Mouse (Mus musculus): ENCODE measurements around the gene Actl10.

The Actl10 gene

GRCm38 (mm10) chr2:154550937-154551336 lies 639 bp upstream of the Actl10 start:
- DNase-seq (ENCODE audit: low read depth, low spot score) = no peak

GRCm38 (mm10) chr2:154551927-154552326 lies 351 bp downstream of the Actl10 start:
- DNase-seq (ENCODE audit: low read depth, low spot score) = no peak

GRCm38 (mm10) chr2:154552424-154552907 lies 890 bp downstream of the Actl10 start:
- DNase-seq (ENCODE audit: low read depth, low spot score) = no peak

- DNase-seq (ENCODE audit: low read depth, low spot score) = peak; percentile 91
Observed at GRCm38 (mm10) chr2:154555235-154555634, 3.7 kb downstream of the Actl10 start.

- no peak for DNase-seq (ENCODE audit: low read depth, low spot score)
Observed at GRCm38 (mm10) chr2:154557184-154557832, 5.7 kb downstream of the Actl10 start.

- DNase-seq (ENCODE audit: low read depth, low spot score) = no peak
Observed at GRCm38 (mm10) chr2:154558264-154559039, 6.9 kb downstream of the Actl10 start, which contains the start of gene Necab3. Gene Necab3, minus strand, starts transcription at chr2:154558890.

- no peak for DNase-seq (ENCODE audit: low read depth, low spot score)
Observed at GRCm38 (mm10) chr2:154563612-154564170, 12.1 kb downstream of the Actl10 start.

- no peak for DNase-seq (ENCODE audit: low read depth, low spot score)
Observed at GRCm38 (mm10) chr2:154565562-154565961, 14.0 kb downstream of the Actl10 start.

- DNase-seq (ENCODE audit: low read depth, low spot score) = no peak
Observed at GRCm38 (mm10) chr2:154566641-154567040, 15.1 kb downstream of the Actl10 start.

- DNase-seq (ENCODE audit: low read depth, low spot score) = no peak
Observed at GRCm38 (mm10) chr2:154567766-154568165, 16.2 kb downstream of the Actl10 start.

GRCm38 (mm10) chr2:154568329-154569070 lies 16.9 kb downstream of the Actl10 start:
- no peak for DNase-seq (ENCODE audit: low read depth, low spot score)

- peak; percentile 52 for DNase-seq (ENCODE audit: low read depth, low spot score)
Observed at GRCm38 (mm10) chr2:154569071-154569748, 17.6 kb downstream of the Actl10 start.

GRCm38 (mm10) chr2:154569836-154570286 lies 18.3 kb downstream of the Actl10 start, which contains the start of gene E2f1:
Gene E2f1, minus strand, starts transcription at chr2:154569892.
- DNase-seq (ENCODE audit: low read depth, low spot score) = peak; percentile 86

GRCm38 (mm10) chr2:154570666-154571065 lies 19.1 kb downstream of the Actl10 start:
- no peak for DNase-seq (ENCODE audit: low read depth, low spot score)

- DNase-seq (ENCODE audit: low read depth, low spot score) = no peak
Observed at GRCm38 (mm10) chr2:154571266-154571665, 19.7 kb downstream of the Actl10 start.

- DNase-seq (ENCODE audit: low read depth, low spot score) = no peak
Observed at GRCm38 (mm10) chr2:154571976-154572375, 20.4 kb downstream of the Actl10 start.

- no peak for DNase-seq (ENCODE audit: low read depth, low spot score)
Observed at GRCm38 (mm10) chr2:154572996-154573395, 21.4 kb downstream of the Actl10 start.

- no peak for DNase-seq (ENCODE audit: low read depth, low spot score)
Observed at GRCm38 (mm10) chr2:154574271-154574670, 22.7 kb downstream of the Actl10 start.

GRCm38 (mm10) chr2:154576876-154577743 lies 25.5 kb downstream of the Actl10 start:
- DNase-seq (ENCODE audit: low read depth, low spot score) = no peak

- no peak for DNase-seq (ENCODE audit: low read depth, low spot score)
Observed at GRCm38 (mm10) chr2:154577744-154578067, 26.1 kb downstream of the Actl10 start.
